8 mouse cellular contexts compared by ENCODE assay signal in genomic region chr3:95494342-95494741, GRCm38 (mm10). TPM values are rescaled to one million over a fixed set of nuclear protein-coding genes. Genes with fewer than 3 reads are reported as not detected.
DNase-seq lines count a peak whose midpoint lies in the region; ATAC-seq and TF ChIP-seq lines count a peak whose summit lies in the region.

No protein-coding gene starts in this region.

- peak; percentile 88 for TF ChIP-seq CTCF in Patski (IDR thresholded peaks at IDR 0.05)

- DNase-seq in layer of hippocampus, adult 11-12 months (ENCODE audit: low spot score) = peak; percentile 51
- DNase-seq in layer of hippocampus, adult 9-10 months (ENCODE audit: low spot score) = no peak
- DNase-seq in Patski (ENCODE audit: low read depth, low spot score) = no peak
- peak; percentile 65 to 70 for DNase-seq in cerebellum, postnatal 36 days
- DNase-seq in gastrocnemius, postnatal 25 days = peak; percentile 32
- peak; percentile 83 for DNase-seq in limb, embryonic 10.5 days (ENCODE audit: low spot score)
- peak; percentile 60 for DNase-seq in naive thymus-derived CD4-positive, alpha-beta T cell, adult 2 months (ENCODE audit: low read depth)
- peak; percentile 28 to 64 for DNase-seq in urinary bladder, postnatal 4 days (ENCODE audit: low spot score in 2 of 2)

- POLR2A ChIA-PET in Patski (lab: Charles Lee) = interaction anchor here (0.6 kb wide), 1 partner anchor 180 kb away, joined by 3 read pairs; the partner anchor contains the start of gene Cers2

- in situ Hi-C loops in Patski (cut with MboI; ENCODE audit: low pct_unique_long_range_greater_than_20kb) = no loop called here

- H3K9me3 ChIP-seq in limb, embryonic 10.5 days (replicated peaks) = no peaks in the 10 kb centered on the region

- 52% methylated on average over 6 of the region's 6 CpGs for WGBS in limb, embryonic 10.5 days

- ATAC-seq in Patski = no peak

- CTCF ChIA-PET in Patski (lab: Charles Lee) = interaction anchor here (0.7 to 1.8 kb wide), 3 partner anchors 8 to 14 kb away, joined by 3 to 5 read pairs (median 4); no protein-coding TSS in a partner anchor

- peak overlapping the region; percentile 30; the same call in 1 of the 2 replicates for H3K27ac ChIP-seq in limb, embryonic 10.5 days

- H3K4me3 ChIP-seq in limb, embryonic 10.5 days = no peak overlapping the region

- H3K36me3 ChIP-seq in limb, embryonic 10.5 days = peaks cover 74% of the 10 kb centered on the region

- H3K4me1 ChIP-seq in limb, embryonic 10.5 days = peaks cover 31% of the 10 kb centered on the region

- H3K27me3 ChIP-seq in Patski = no peaks in the 10 kb centered on the region
- H3K27me3 ChIP-seq in limb, embryonic 10.5 days (ENCODE audit: low read depth, poor library complexity, severe bottlenecking) = no peaks in the 10 kb centered on the region

RNA-seq across cellular contexts. Expression of gene Ctsk, which starts 4.7 kb away (rescaled TPM):
- polyA plus RNA-seq in Patski (2021) = 1.1 TPM
- total RNA-seq in gastrocnemius, postnatal 25 days (2021) = 10 to 100 TPM in 1 of 2 experiments, 1 to 10 TPM in 1; 8.9 to 12.9 TPM
- 3.4 and 4.2 TPM in 2 replicates for polyA plus RNA-seq in limb, embryonic 10.5 days (2016; fragmentation: Nextera tagmentation; extraction: Ambion mirVana)

RNA-seq across cellular contexts. Expression of gene Ctss, which starts 32.2 kb away (rescaled TPM):
- not detected for polyA plus RNA-seq in Patski (2021)
- 1 to 10 TPM; 3.2 to 3.3 TPM for total RNA-seq in gastrocnemius, postnatal 25 days (2021)
- 1.0 and 3.3 TPM in 2 replicates for polyA plus RNA-seq in limb, embryonic 10.5 days (2016; fragmentation: Nextera tagmentation; extraction: Ambion mirVana)

Comparison
In these comparisons a context has a peak if more than half of its experiments do, and no peak if none do; other contexts are left out.
1. DNase-seq: peak in layer of hippocampus, adult 11-12 months (single experiment), cerebellum, postnatal 36 days (2 of 2), gastrocnemius, postnatal 25 days (single experiment), limb, embryonic 10.5 days (single experiment), naive thymus-derived CD4-positive, alpha-beta T cell, adult 2 months (single experiment) and urinary bladder, postnatal 4 days (2 of 2); none in layer of hippocampus, adult 9-10 months (single experiment) and Patski (single experiment).